Mouse (Mus musculus) testis, postnatal 14 days (tissue): ENCODE data around the gene Rpap3.
A peak's percentile ranks its signal among the peaks of the same experiment; 100 is the strongest.

Source experiments
- DNase-seq: peaks from one replicate; pipeline ENCODE4 v3.0.0; 2021; ENCODE audit warnings: low spot score

The Rpap3 gene

DNA sequence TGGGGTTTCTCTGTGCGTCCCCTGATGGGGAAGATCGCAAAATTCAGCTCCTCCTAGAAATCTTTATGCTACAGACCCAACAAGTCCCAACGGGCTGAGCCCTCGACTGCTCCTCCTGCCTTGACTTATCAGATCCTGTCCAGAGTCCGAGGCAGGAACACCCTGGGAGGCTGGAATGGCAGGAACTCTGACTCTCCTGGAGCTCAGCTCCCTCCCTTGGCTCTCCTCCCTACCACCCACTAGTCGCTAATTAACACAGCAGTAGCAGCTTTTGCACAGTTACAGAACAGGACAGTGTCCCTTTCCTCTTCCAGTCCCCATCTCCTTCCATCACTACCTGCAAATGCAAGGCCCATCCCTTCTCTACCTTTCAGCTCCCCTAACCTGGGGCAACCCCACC is 24.7 kb upstream of the Rpap3 start:
- DNase-seq: no peak

- no peak for DNase-seq
Observed at GRCm38 (mm10) chr15:97728804-97729203, 23.2 kb upstream of the Rpap3 start.

- peak; percentile 34 for DNase-seq
Observed at GRCm38 (mm10) chr15:97728394-97728793, 22.8 kb upstream of the Rpap3 start.

GRCm38 (mm10) chr15:97727520-97727919 is 21.9 kb upstream of the Rpap3 start:
- DNase-seq: no peak

- DNase-seq: no peak
Observed at GRCm38 (mm10) chr15:97727048-97727447, 21.4 kb upstream of the Rpap3 start.

DNA sequence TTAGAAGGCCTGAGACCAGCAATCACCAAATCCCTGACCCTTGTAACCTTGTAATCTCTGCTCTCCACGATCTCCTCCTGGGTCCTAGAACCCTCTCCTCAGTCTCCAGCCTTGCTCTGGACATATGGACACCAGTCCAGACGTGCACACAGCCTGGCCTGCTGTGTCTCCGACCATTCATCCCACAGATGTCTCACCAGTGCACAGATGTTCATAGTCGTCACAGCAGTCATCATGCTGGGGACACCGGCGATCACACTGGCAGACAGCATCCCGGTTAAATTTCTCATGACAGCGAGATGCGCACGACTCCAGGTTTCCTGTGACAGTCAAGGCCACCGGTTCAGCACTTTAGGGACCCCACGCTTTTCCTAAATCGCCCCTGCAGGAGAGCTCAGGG is 20.7 kb upstream of the Rpap3 start:
- no peak for DNase-seq

DNA sequence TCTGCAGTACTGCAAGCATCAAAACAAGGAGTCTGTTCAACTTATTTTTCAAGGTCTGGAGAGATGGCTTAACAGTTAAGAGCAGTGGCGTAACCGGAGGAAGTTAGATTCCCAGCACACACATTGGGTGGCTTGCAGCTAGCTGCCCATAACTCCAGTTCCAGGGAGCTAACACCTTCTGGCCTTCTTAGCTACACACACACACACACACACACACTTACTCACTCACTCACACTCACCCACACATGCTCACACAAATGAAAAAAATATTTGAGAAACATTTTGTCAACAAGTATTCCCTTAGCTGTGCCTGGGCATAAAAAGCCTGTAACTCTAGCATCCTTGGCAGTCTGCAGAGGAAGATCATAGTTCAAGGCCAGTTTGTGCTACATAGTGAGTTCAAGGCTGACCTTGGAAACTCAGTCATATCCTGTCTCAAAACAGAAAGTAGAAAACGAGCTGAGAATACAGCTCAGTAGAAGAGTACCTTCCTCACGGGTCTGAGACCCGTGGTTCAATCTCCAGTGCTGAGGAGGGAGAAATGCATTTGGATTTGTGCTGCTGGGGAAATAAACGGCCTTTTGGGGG is 19.7 kb upstream of the Rpap3 start:
- DNase-seq: peak; percentile 36

GRCm38 (mm10) chr15:97724346-97725197 is 18.9 kb upstream of the Rpap3 start:
- no peak for DNase-seq

DNA sequence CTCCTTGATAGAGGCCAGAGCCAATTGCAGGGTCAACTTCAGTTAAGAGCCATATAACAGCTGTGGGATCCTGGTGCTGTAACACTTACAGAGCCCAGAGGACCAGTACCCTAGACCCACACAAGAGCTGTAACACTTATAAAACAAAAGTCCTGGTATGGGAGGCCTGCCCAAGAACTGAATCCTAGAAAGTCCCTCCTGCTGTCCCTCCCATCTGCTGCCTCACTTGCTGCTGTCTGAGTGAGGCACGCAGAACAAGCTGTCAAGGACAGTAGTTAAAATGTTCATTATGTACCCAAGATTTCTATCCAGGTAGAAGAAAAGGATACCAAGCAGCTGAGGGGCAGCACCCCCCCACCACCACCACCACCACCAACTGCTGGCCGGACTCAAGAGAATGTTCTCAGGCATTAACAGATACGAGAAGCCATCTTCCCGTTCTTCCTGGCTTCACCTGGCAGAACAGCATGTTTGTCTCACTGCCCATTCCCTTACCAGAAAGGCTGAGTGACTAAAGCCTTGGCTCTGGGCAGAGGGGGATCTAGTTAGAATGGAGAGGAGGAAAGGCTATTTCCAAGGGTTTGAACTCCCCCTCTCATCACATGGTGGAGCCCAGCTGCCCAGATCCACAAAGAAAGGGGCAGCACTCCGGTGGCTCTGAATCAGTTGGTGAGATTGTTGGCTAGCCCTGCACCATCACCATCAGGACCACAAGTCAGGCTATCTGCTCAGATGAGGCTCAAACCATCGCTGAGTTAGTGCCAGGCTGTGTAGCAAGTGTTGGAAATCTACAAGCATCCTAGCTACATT is 18.1 kb upstream of the Rpap3 start:
- DNase-seq: no peak

- DNase-seq: no peak
Observed at GRCm38 (mm10) chr15:97721008-97721701, 15.5 kb upstream of the Rpap3 start.

DNA sequence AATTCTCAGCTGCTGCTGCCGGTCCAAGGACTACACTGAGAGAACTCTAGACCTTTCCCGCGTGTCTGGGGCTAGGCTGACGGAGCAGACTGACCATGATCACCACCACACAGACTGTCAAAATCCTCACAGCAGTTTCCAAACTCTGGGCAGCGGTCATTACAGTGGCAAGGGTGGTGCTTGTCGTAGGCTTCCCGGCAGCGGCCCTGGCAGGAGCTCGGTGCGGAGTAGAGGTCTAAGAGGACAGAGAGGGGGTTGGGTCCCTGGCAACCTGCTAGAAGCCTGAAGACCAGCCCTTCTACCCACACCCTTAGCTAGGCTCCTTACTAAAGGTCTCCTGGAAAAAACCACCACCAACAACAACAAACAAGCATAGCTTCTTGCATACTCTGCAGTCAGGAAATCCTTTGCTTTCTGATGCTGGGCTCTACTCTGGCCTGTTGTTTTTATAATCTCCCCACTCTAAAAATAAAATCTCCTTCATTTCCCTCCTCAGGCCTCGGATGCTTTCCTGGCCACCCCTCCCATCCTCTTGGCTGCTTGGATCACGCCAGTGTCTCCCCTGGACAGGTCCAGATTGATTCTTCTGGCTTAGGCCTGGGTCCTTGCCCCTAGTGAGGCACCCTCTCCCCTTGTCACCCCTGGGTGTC is 14.5 kb upstream of the Rpap3 start:
- no peak for DNase-seq

DNA sequence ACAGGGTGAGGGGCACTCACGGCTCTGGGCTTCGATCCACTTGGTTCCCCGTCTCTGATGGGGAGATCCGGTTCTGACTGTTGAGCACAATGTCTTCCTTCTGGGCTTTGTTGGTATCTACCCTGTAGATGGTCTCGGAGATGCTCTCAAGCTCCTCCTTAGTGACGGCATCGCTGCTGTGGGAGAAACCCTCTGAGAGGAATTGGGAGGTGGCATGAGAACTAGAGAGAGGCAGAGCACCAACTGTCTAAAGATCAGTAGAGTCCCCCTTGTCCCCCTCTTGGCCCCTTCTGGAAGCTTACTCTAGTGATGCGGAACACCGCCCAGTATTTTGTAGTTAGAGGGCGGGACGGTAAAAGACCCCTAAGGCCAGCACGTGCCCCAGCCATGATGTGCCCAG is 13.9 kb upstream of the Rpap3 start:
- no peak for DNase-seq

GRCm38 (mm10) chr15:97718535-97719155 is 13.0 kb upstream of the Rpap3 start:
- DNase-seq: no peak

GRCm38 (mm10) chr15:97717861-97718534 is 12.4 kb upstream of the Rpap3 start:
- peak; percentile 38 for DNase-seq

GRCm38 (mm10) chr15:97716782-97717181 is 11.2 kb upstream of the Rpap3 start:
- DNase-seq: no peak

- no peak for DNase-seq
Observed at GRCm38 (mm10) chr15:97715734-97716133, 10.1 kb upstream of the Rpap3 start.

DNA sequence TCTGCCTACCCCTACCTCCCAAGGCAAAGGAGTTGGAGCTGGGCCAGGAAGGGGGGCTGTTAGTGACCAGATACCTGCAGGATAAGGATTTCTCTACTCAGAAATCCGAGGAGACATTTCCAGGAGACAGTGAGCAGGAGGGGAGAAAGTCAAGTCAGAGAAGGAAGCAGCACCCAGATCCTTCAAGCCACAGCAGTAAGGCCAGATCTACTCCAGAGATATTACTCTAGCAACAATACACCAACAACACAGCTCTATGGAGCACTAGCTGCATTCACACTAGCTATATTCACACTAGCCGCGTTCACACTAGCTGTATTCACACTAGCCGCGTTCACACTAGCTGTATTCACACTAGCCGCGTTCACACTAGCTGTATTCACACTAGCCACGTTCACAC is 9.5 kb upstream of the Rpap3 start:
- no peak for DNase-seq

- DNase-seq: no peak
Observed at GRCm38 (mm10) chr15:97712546-97712945, 6.9 kb upstream of the Rpap3 start.

DNA sequence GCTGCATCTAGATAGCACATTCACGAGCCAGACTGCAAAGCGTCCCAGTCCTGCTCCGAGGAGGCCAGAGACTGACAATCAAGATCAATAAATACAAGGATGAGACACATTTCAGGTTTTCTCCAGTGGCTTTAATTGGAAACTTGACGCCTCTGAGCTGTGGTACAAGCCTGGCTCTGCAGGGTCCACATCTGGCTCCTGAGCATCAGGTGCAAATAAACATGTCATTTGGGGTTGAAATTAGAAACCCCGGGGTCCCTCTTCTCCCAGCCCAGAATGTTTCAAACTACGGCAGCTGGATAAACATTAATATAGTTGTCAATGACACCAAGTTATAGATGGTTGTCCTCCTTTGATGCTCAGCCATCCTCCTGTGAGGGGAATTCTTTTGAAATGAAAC is 5.3 kb upstream of the Rpap3 start:
- DNase-seq: no peak

DNA sequence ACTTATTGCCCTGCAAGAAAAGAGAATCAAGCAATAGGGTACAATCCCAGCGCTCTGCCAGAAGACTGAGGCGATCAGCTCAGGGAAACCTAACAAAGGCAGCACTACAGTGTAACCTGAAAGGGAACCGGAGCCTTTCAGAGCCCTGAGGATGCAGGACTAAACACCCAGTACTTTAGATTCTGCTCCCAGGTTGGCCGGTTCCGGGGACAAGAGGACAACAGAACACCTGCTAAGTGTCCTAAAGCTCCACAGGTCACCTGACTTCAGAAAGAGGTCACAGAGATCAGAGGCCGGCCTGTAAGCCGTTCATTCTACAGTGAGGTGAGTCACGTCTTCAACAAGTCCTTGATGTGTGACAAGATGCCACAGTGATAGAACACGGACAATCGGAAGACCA is 9.0 kb downstream of the Rpap3 start:
- DNase-seq: no peak

GRCm38 (mm10) chr15:97693411-97693810 is 12.2 kb downstream of the Rpap3 start:
- DNase-seq: no peak
